Mouse (Mus musculus) adrenal gland, adult (tissue): ENCODE measurements around the gene Dclk1.

Experiments used
- DNase-seq, 2 experiments: peaks; one replicate each; pipeline ENCODE4 v3.0.0; 2022 to 2023; ENCODE audit warnings: low spot score in 1 of 2; ENCODE audit not compliant: inconsistent age in 2 of 2

Gene Dclk1

GRCm38 (mm10) chr3:55396792-55397191 lies 154.6 kb downstream of the Dclk1 start:
- DNase-seq = peak in 1 of 2 experiments; percentile 53

- DNase-seq = no peak
These were observed 155.9 kb downstream of the Dclk1 start for GRCm38 (mm10) chr3:55397752-55398693.

- peak; percentile 58 to 82 for DNase-seq
These were observed 159.1 kb downstream of the Dclk1 start for GRCm38 (mm10) chr3:55401236-55401635.

GRCm38 (mm10) chr3:55404751-55405150 lies 162.6 kb downstream of the Dclk1 start:
- no peak for DNase-seq

GRCm38 (mm10) chr3:55406616-55407015 lies 164.5 kb downstream of the Dclk1 start:
- no peak for DNase-seq

- no peak for DNase-seq
These were observed 169.4 kb downstream of the Dclk1 start for GRCm38 (mm10) chr3:55411547-55411946.

- peak in 1 of 2 experiments; percentile 35 for DNase-seq
These were observed 173.4 kb downstream of the Dclk1 start for GRCm38 (mm10) chr3:55415527-55415950.

GRCm38 (mm10) chr3:55418845-55419244 lies 176.7 kb downstream of the Dclk1 start:
- DNase-seq = no peak

- DNase-seq = no peak
These were observed 177.2 kb downstream of the Dclk1 start for GRCm38 (mm10) chr3:55419334-55419733.

GRCm38 (mm10) chr3:55420436-55421083 lies 178.4 kb downstream of the Dclk1 start:
- no peak for DNase-seq

- DNase-seq = no peak
These were observed 181.7 kb downstream of the Dclk1 start for GRCm38 (mm10) chr3:55423640-55424397.

GRCm38 (mm10) chr3:55430022-55430549 lies 187.9 kb downstream of the Dclk1 start:
- no peak for DNase-seq

- peak in 1 of 2 experiments; percentile 55 for DNase-seq
These were observed 189.1 kb downstream of the Dclk1 start for GRCm38 (mm10) chr3:55431223-55431622.

GRCm38 (mm10) chr3:55434276-55434675 lies 192.1 kb downstream of the Dclk1 start:
- peak in 1 of 2 experiments; percentile 77 for DNase-seq

GRCm38 (mm10) chr3:55438824-55439446 lies 196.8 kb downstream of the Dclk1 start:
- no peak for DNase-seq

- no peak for DNase-seq
These were observed 198.2 kb downstream of the Dclk1 start for GRCm38 (mm10) chr3:55440342-55440741.

- no peak for DNase-seq
These were observed 200.0 kb downstream of the Dclk1 start for GRCm38 (mm10) chr3:55442012-55442645.

- DNase-seq = no peak
These were observed 201.1 kb downstream of the Dclk1 start for GRCm38 (mm10) chr3:55443271-55443670.

- no peak for DNase-seq
These were observed 201.6 kb downstream of the Dclk1 start for GRCm38 (mm10) chr3:55443725-55444124.

- no peak for DNase-seq
These were observed 204.5 kb downstream of the Dclk1 start for GRCm38 (mm10) chr3:55446681-55447080.
